Mouse (Mus musculus) forebrain, embryonic 15.5 days (tissue): ENCODE results near the gene Clpb. TPM values are rescaled to one million over a fixed set of nuclear protein-coding genes. Genes with fewer than 3 reads are reported as not detected.
A peak's percentile ranks its signal among the peaks of the same experiment; 100 is the strongest.
"Not testable (repeated sequence)": the region's sequence is repeated elsewhere in the genome, so short reads cannot be mapped to it uniquely, and the experiment has no call there.

Experiments
- ATAC-seq: fragments of 200-750 bp; cut with Nextera tagmentation; replicated peaks from 2 replicates; pipeline ENCODE4 v1.8.0; 2017; ENCODE audit warnings: mild to moderate bottlenecking, moderate TSS enrichment, moderate library complexity
- H3K27ac ChIP-seq: fragments of 300-500 bp; sonication (generic); replicated peaks from 2 replicates; pipeline ENCODE4 v1.5.1; 2015; ENCODE audit warnings: mild to moderate bottlenecking, inconsistent platforms
- H3K27me3 ChIP-seq: fragments of 300-500 bp; sonication (generic); 2 replicates; pipeline ENCODE4 v1.6.1; 2015; ENCODE audit warnings: inconsistent platforms
- H3K36me3 ChIP-seq: fragments of 300-500 bp; sonication (generic); 2 replicates; pipeline ENCODE4 v1.6.1; 2015; ENCODE audit warnings: mild to moderate bottlenecking, inconsistent platforms
- H3K4me1 ChIP-seq: fragments of 300-500 bp; sonication (generic); 2 replicates; pipeline ENCODE4 v1.6.1; 2015; ENCODE audit warnings: inconsistent platforms
- H3K4me2 ChIP-seq: fragments of 300-500 bp; sonication (generic); replicated peaks from 2 replicates; pipeline ENCODE4 v1.6.1; 2015; ENCODE audit warnings: mild to moderate bottlenecking, inconsistent platforms
- H3K4me3 ChIP-seq: fragments of 300-500 bp; sonication (generic); 2 replicates; pipeline ENCODE4 v1.5.1; 2015; ENCODE audit warnings: mild to moderate bottlenecking, inconsistent platforms
- H3K9ac ChIP-seq: fragments of 300-500 bp; sonication (generic); replicated peaks from 2 replicates; pipeline ENCODE4 v1.6.1; 2015; ENCODE audit warnings: mild to moderate bottlenecking, inconsistent platforms
- H3K9me3 ChIP-seq: fragments of 300-500 bp; sonication (generic); 2 replicates; pipeline ENCODE4 v1.6.1; 2016; ENCODE audit warnings: inconsistent platforms
- WGBS: fragments of 180-500 bp; shearing (Covaris S2); methylation state at CpG from one replicate; pipeline ENCODE4 v1.1.7; 2015; ENCODE audit warnings: mixed read lengths; 5-methylcytosine and 5-hydroxymethylcytosine counted together
- polyA plus RNA-seq: library from polyadenylated mRNA; unstranded; fragments of >200 nt; fragmentation: Nextera tagmentation; extraction: Ambion mirVana; gene quantifications from 2 replicates; pipeline ENCODE4 v1.2.1, GENCODE M21; 2015

Gene Clpb
- polyA plus RNA-seq, result 41.8 and 48.0 TPM in 2 replicates

- Histone ChIP-seq H3K9me3 (no peaks in the 10 kb centered on the region), H3K4me3 (peak within 1 kb of the TSS; percentile 77), H3K27ac (peak within 1 kb of the TSS; percentile 82), H3K4me2 (peak within 1 kb of the TSS; percentile 65), H3K9ac (peak within 1 kb of the TSS; percentile 59), H3K4me1 (peaks cover 26% of the 10 kb centered on the region), H3K27me3 (no peaks in the 10 kb centered on the region), H3K36me3 (no peaks in the 10 kb centered on the region)
- ATAC-seq, result peak; percentile 99
- under 1% methylated on average over 49 of the region's 49 CpGs for WGBS
These were observed at the start of gene Clpb for GRCm38 (mm10) chr7:101663514-101664159. Clpb (plus strand) TSS chr7:101663633.

DNA sequence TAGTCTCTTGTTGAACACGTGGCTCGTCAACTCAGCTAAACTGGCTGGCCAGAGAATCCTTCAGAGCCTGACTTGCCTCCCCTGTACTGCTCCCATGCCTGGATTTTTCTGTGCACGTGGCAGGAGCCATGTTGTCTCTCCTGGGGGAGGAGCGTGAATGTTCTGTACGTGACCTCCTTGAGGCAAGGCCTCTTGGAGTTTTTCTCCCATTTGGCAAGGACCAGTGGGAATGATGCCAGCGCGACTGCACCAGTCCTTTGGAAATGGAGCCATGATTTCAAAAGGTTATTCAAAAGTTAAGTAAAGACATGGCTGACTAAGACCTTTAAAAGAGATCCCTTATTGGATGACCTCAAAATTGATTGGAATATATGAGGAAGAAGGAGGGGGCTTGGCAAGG is 48.0 kb upstream of the Clpb start:
- no peak overlapping the region for H3K4me3 ChIP-seq
- H3K36me3 ChIP-seq, result no peaks in the 10 kb centered on the region
- H3K4me2 ChIP-seq, result no peak overlapping the region
- no peak overlapping the region for H3K27ac ChIP-seq
- no peaks in the 10 kb centered on the region for H3K9me3 ChIP-seq
- no peaks in the 10 kb centered on the region for H3K4me1 ChIP-seq
- 72% methylated on average over 7 of the region's 7 CpGs for WGBS
- no peak overlapping the region for H3K9ac ChIP-seq
- ATAC-seq, result no peak
- no peaks in the 10 kb centered on the region for H3K27me3 ChIP-seq

DNA sequence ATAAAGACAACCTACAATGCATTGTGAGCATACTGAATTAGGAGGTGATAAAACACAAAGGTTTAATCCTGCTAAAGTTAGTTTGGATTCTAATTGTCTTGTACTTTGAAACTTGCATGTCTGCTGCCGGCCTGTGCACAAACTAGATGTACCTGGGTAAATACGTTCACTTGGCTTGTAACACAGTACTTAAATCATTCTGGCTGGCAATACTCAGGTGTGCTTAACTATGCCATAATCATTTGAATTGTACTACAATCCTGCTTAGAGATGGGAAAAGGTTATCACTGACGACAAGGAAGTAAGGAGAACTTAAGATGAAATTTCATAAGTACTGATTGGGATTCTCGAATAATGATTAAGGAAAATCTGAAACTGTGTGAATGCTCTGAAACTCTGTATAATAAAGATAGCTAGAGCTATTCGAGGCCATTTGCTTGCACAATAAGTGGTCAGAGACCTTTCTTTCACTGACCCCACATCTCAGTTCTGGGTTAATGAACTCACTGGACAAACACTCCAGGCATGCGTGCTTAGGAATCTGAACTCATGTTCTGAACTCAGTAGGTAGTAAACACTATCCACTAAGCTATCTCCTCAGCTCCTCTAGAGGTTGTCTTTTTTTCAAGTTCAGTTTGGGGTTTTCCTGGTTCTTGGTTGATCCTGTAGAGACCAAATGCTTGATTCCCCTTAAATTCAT is 47.1 kb upstream of the Clpb start:
- no peak overlapping the region for H3K9ac ChIP-seq
- H3K27ac ChIP-seq, result no peak overlapping the region
- WGBS, result 82% methylated on average over 6 of the region's 6 CpGs
- H3K9me3 ChIP-seq, result no peaks in the 10 kb centered on the region
- H3K36me3 ChIP-seq, result no peaks in the 10 kb centered on the region
- H3K27me3 ChIP-seq, result no peaks in the 10 kb centered on the region
- no peak overlapping the region for H3K4me3 ChIP-seq
- no peak for ATAC-seq
- H3K4me2 ChIP-seq, result no peak overlapping the region
- H3K4me1 ChIP-seq, result no peaks in the 10 kb centered on the region

DNA sequence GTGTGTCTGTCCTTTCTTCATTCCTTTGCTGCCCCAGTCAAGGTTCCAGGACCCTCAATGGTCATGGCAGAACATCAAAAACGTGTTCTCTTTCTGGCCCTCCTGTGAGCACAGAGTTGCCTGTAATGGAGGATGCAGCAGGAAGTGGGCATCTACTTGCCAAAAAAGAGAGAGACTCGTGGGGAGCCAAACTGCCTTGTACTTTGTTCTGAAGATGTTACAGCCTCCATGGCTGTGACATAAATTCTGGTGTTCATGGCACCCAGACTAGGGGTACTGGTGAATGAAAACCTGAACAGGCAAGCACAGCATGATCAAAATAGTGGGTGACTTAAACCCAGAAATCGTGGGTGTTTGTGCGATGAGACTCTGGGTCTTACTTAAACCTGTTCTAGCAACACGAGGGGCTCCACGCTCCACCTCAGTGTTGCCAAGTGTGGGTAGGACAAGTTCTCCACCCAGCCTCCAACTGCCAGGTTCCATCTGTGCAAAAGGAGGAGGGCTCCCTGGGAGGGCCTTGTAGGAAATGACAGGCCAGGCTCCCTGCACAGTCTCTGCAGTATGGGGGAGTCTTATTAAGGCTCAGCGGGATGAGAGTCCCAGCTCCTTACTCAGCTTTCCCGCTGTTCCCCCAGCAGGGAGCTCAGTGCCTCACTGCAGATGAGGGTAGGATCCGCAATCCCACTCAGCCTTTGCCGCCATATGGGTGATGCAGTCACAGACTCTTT is 45.8 kb upstream of the Clpb start:
- Histone ChIP-seq H3K27me3 (no peaks in the 10 kb centered on the region), H3K36me3 (no peaks in the 10 kb centered on the region)
- no peak for ATAC-seq

DNA sequence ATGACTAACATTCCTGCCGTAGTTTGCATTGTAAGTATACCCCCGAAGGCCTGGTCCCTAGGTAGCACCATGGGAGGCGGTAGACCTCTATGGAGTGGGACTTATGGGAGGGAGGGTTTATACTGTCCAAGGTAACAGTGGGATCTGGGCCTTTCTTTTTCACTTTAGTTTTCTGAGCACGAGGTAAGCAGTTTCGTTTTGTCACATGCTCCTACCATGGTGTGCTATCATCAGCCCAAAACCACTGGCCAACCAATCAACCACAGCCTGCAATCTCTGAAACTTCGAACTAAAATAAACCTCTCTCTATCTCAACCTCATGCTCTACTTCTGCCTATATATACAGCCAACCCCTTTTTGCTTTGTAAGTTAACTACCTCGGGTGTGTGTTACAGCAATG is 45.2 kb upstream of the Clpb start:
- Histone ChIP-seq H3K9ac (no peak overlapping the region), H3K36me3 (no peaks in the 10 kb centered on the region), H3K27me3 (no peaks in the 10 kb centered on the region), H3K27ac (no peak overlapping the region), H3K4me3 (no peak overlapping the region), H3K4me2 (no peak overlapping the region), H3K4me1 (0 out of 2 replicates have a peak, but pooled peaks cover 2% of the 10 kb centered on the region), H3K9me3 (no peaks in the 10 kb centered on the region)
- ATAC-seq, result no peak
- 82% methylated on average over 7 of the region's 7 CpGs for WGBS

More for the DNA sequence above, 45.8 kb upstream of the Clpb start:
- Histone ChIP-seq H3K9me3 (no peaks in the 10 kb centered on the region), H3K4me3 (no peak overlapping the region), H3K4me2 (no peak overlapping the region), H3K27ac (no peak overlapping the region), H3K4me1 (no peaks in the 10 kb centered on the region), H3K9ac (no peak overlapping the region)
- 66% methylated on average over 10 of the region's 10 CpGs for WGBS

GRCm38 (mm10) chr7:101620373-101620772 is 43.1 kb upstream of the Clpb start:
- no peak overlapping the region for H3K4me3 ChIP-seq
- WGBS, result 27% methylated on average over 4 of the region's 4 CpGs
- H3K27ac ChIP-seq, result no peak overlapping the region
- H3K27me3 ChIP-seq, result no peaks in the 10 kb centered on the region
- no peaks in the 10 kb centered on the region for H3K36me3 ChIP-seq
- no peak overlapping the region for H3K4me2 ChIP-seq
- no peak for ATAC-seq
- no peaks in the 10 kb centered on the region for H3K9me3 ChIP-seq
- H3K4me1 ChIP-seq, result peaks cover 6% of the 10 kb centered on the region; the same call in 1 of the 2 replicates
- no peak overlapping the region for H3K9ac ChIP-seq

GRCm38 (mm10) chr7:101621861-101622260 is 41.6 kb upstream of the Clpb start:
- not testable (repeated sequence) for H3K36me3 ChIP-seq, ATAC-seq, H3K4me2 ChIP-seq, H3K9ac ChIP-seq, H3K4me3 ChIP-seq, H3K4me1 ChIP-seq, H3K27ac ChIP-seq, H3K27me3 ChIP-seq, H3K9me3 ChIP-seq
- 85% methylated on average over 4 of the region's 4 CpGs for WGBS

DNA sequence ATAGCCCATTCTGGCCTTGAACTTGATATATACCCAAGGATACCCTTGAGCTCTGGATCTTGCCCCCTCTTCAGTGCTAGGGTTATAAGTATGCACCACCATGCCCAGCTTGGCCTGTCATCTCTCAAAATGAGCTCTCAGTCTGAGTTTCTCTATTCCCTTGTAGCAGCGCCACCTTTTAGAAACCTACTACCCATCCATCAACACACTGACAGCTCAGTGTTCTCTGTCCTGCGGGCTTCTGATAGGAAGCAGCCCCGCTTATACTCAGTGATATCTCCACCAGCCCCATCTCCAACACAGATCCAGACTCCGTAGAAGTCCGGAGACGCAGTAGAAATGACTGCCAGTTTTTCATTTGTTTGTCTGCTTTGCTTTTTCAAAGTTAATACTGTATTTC is 39.1 kb upstream of the Clpb start:
- Histone ChIP-seq H3K4me1 (peaks cover 10% of the 10 kb centered on the region; the same call in 1 of the 2 replicates), H3K9ac (no peak overlapping the region), H3K4me2 (no peak overlapping the region), H3K27ac (no peak overlapping the region), H3K27me3 (no peaks in the 10 kb centered on the region), H3K9me3 (no peaks in the 10 kb centered on the region), H3K4me3 (no peak overlapping the region), H3K36me3 (no peaks in the 10 kb centered on the region)
- ATAC-seq, result no peak
- WGBS, result 79% methylated on average over 6 of the region's 6 CpGs

- not testable (repeated sequence) for H3K9me3 ChIP-seq, H3K27ac ChIP-seq, H3K27me3 ChIP-seq, H3K9ac ChIP-seq, H3K4me1 ChIP-seq, H3K4me2 ChIP-seq, H3K4me3 ChIP-seq, H3K36me3 ChIP-seq
- WGBS, result 65% methylated on average over 7 of the region's 7 CpGs
- ATAC-seq, result 0 out of 2 replicates have a peak, but pooled peaks have one; percentile 35
These were observed 36.3 kb upstream of the Clpb start for GRCm38 (mm10) chr7:101627166-101627565.

DNA sequence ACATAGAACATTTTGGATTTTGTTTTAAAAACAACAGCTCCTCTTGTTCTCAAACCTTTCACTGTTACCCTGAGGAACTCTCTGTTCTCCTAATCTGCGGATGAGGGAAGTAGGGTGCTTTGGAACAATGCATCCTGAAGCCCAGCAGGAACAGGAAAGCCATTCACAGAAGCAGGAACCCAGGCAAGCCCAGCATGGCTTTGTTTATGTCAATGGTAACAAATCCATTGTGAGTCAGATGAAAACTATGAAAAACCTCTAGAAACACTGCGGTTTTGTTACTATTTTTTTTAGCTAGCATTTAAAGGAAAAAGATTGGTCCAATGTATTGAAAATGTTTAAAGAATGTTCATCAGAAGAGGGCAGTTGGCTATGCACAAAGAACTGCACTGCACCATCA is 35.0 kb upstream of the Clpb start:
- WGBS, result 45% methylated on average over 2 of the region's 2 CpGs
- H3K9ac ChIP-seq, result no peak overlapping the region
- no peak overlapping the region for H3K27ac ChIP-seq
- peaks cover 11% of the 10 kb centered on the region for H3K4me1 ChIP-seq
- H3K4me3 ChIP-seq, result no peak overlapping the region
- no peaks in the 10 kb centered on the region for H3K9me3 ChIP-seq
- no peaks in the 10 kb centered on the region for H3K36me3 ChIP-seq
- ATAC-seq, result no peak
- H3K27me3 ChIP-seq, result no peaks in the 10 kb centered on the region
- H3K4me2 ChIP-seq, result no peak overlapping the region

DNA sequence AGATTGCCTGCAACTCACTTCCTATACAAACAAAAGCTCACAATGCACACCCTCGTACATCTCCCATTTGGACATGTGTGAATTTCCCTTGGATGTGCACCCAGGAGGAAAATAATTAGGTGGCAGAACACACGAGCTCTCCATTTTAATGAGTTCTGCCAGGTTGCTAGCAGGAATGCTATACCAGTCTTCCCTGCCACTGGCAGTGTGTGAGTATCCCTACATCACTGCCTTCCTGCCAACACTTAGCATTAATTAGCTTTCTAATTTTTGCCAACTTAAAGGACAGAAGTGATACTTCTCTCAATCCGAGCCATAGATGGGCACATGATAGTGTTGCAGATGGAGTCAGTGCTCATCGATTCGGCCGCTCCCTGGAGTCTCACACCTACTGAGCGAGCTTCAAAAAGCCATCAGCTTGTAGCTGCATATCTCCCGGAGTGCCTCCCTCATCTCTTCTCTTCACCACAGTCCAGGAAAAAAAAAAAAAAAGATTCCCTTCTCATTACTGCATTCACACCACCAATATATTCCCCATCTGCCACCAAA is 29.7 kb upstream of the Clpb start:
- Histone ChIP-seq H3K9me3 (no peaks in the 10 kb centered on the region), H3K36me3 (no peaks in the 10 kb centered on the region), H3K4me2 (no peak overlapping the region), H3K27me3 (no peaks in the 10 kb centered on the region), H3K27ac (peak overlapping the region; percentile 83), H3K9ac (no peak overlapping the region), H3K4me3 (no peak overlapping the region), H3K4me1 (peaks cover 8% of the 10 kb centered on the region)
- ATAC-seq, result peak; percentile 95
- 38% methylated on average over 8 of the region's 8 CpGs for whole genome bisulfite sequencing

GRCm38 (mm10) chr7:101634513-101634912 is 28.9 kb upstream of the Clpb start:
- Histone ChIP-seq H3K4me3 (no peak overlapping the region), H3K9ac (no peak overlapping the region), H3K36me3 (no peaks in the 10 kb centered on the region), H3K27ac (peak overlapping the region; percentile 83), H3K4me2 (no peak overlapping the region), H3K9me3 (no peaks in the 10 kb centered on the region), H3K4me1 (peaks cover 8% of the 10 kb centered on the region), H3K27me3 (no peaks in the 10 kb centered on the region)
- 78% methylated on average over 4 of the region's 4 CpGs for WGBS
- ATAC-seq, result no peak
